Mouse (Mus musculus) testis, adult 2 months (tissue): ENCODE data around the gene Znhit3. TPM values are rescaled to one million over a fixed set of nuclear protein-coding genes. Genes with fewer than 3 reads are reported as not detected.

Source experiments
- H3K27ac ChIP-seq: fragments of 200-500 bp; 2 replicates; pipeline ENCODE4 v1.5.1; 2012; ENCODE audit warnings: low read depth, low read length; ENCODE audit not compliant: control insufficient read depth, insufficient read depth
- H3K27me3 ChIP-seq: fragments of 200-500 bp; 2 replicates; pipeline ENCODE4 v1.6.1; 2012; ENCODE audit warnings: mild to moderate bottlenecking, low read length, moderate library complexity; ENCODE audit not compliant: control insufficient read depth, insufficient read depth
- H3K36me3 ChIP-seq: fragments of 200-500 bp; 2 replicates; pipeline ENCODE4 v1.6.1; 2012; ENCODE audit warnings: mild to moderate bottlenecking, low read length; ENCODE audit not compliant: control insufficient read depth, insufficient read depth
- H3K4me1 ChIP-seq: fragments of 200-500 bp; 2 replicates; pipeline ENCODE4 v1.6.1; 2012; ENCODE audit warnings: low read length; ENCODE audit not compliant: control insufficient read depth, insufficient read depth
- H3K4me3 ChIP-seq: fragments of 200-500 bp; 2 replicates; pipeline ENCODE4 v1.5.1; 2012; ENCODE audit warnings: low read depth, mild to moderate bottlenecking, low read length, moderate library complexity, mixed read lengths; ENCODE audit not compliant: control insufficient read depth
- CTCF ChIP-seq: fragments of 200-500 bp; IDR thresholded peaks from 2 replicates; pipeline ENCODE4 v1.5.1; 2012; ENCODE audit warnings: low read depth, mild to moderate bottlenecking, inconsistent platforms, low read length, moderate library complexity; ENCODE audit not compliant: control insufficient read depth, insufficient read depth, insufficient replicate concordance
- POLR2A ChIP-seq: fragments of 200-500 bp; IDR thresholded peaks from 2 replicates; pipeline ENCODE4 v1.6.1; 2012; ENCODE audit warnings: low read depth, mild to moderate bottlenecking, inconsistent platforms, low read length, moderate library complexity; ENCODE audit not compliant: control insufficient read depth
- polyA plus RNA-seq: library from polyadenylated mRNA; depleted of rRNA; stranded (reverse); fragments of >200 nt; gene quantifications from 2 replicates; pipeline ENCODE4 v1.2.3, GENCODE M21; 2012

Znhit3 gene
- polyA plus RNA-seq, 1 experiment, result 45.3 TPM

GRCm38 (mm10) chr11:84919951-84920350, 3.8 kb upstream of the Znhit3 start:
- H3K4me3 ChIP-seq, result no peak overlapping the region
- no peaks in the 10 kb centered on the region for H3K27me3 ChIP-seq
- peaks cover 9% of the 10 kb centered on the region for H3K4me1 ChIP-seq
- no peak overlapping the region for H3K27ac ChIP-seq
- H3K36me3 ChIP-seq, result no peaks in the 10 kb centered on the region
- no peak for TF ChIP-seq CTCF
- TF ChIP-seq POLR2A, result no peak

- Histone ChIP-seq H3K4me1 (peaks cover 9% of the 10 kb centered on the region), H3K4me3 (no peak overlapping the region), H3K27ac (no peak overlapping the region)
Measured at GRCm38 (mm10) chr11:84919276-84919675, 3.1 kb upstream of the Znhit3 start.

GRCm38 (mm10) chr11:84918425-84918824, 2.3 kb upstream of the Znhit3 start:
- H3K27ac ChIP-seq, result no peak overlapping the region
- TF ChIP-seq CTCF (peak; percentile 97), POLR2A (no peak)
- peaks cover 9% of the 10 kb centered on the region for H3K4me1 ChIP-seq
- H3K36me3 ChIP-seq, result no peaks in the 10 kb centered on the region
- H3K27me3 ChIP-seq, result no peaks in the 10 kb centered on the region
- peak overlapping the region; percentile 46 for H3K4me3 ChIP-seq

More at GRCm38 (mm10) chr11:84919276-84919675, 3.1 kb upstream of the Znhit3 start:
- TF ChIP-seq CTCF (peak; percentile 42; the same call in 1 of the 2 replicates), POLR2A (no peak)
- Histone ChIP-seq H3K27me3 (no peaks in the 10 kb centered on the region), H3K36me3 (no peaks in the 10 kb centered on the region)

- H3K4me1 ChIP-seq, result peaks cover 9% of the 10 kb centered on the region
- H3K27ac ChIP-seq, result no peak overlapping the region
- H3K4me3 ChIP-seq, result peak overlapping the region; percentile 92
- no peaks in the 10 kb centered on the region for H3K27me3 ChIP-seq
- H3K36me3 ChIP-seq, result no peaks in the 10 kb centered on the region
- TF ChIP-seq CTCF, result no peak
- no peak for TF ChIP-seq POLR2A
Measured at GRCm38 (mm10) chr11:84916703-84917300, 636 bp upstream of the Znhit3 start.

GRCm38 (mm10) chr11:84914673-84915072, 1.5 kb downstream of the Znhit3 start:
- TF ChIP-seq CTCF, result no peak
- TF ChIP-seq POLR2A, result no peak
- Histone ChIP-seq H3K4me1 (peaks cover 9% of the 10 kb centered on the region), H3K4me3 (peak overlapping the region; percentile 92), H3K27ac (no peak overlapping the region), H3K36me3 (no peaks in the 10 kb centered on the region), H3K27me3 (no peaks in the 10 kb centered on the region)

- Histone ChIP-seq H3K36me3 (no peaks in the 10 kb centered on the region; the same call in 1 of the 2 replicates), H3K27ac (no peak overlapping the region), H3K4me3 (no peak overlapping the region), H3K4me1 (peaks cover 2% of the 10 kb centered on the region; the same call in 1 of the 2 replicates), H3K27me3 (no peaks in the 10 kb centered on the region)
- TF ChIP-seq POLR2A, result no peak
- no peak for TF ChIP-seq CTCF
Measured at GRCm38 (mm10) chr11:84910411-84910810, 5.8 kb downstream of the Znhit3 start.

GRCm38 (mm10) chr11:84908480-84908879, 7.7 kb downstream of the Znhit3 start:
- no peaks in the 10 kb centered on the region; the same call in 1 of the 2 replicates for H3K4me1 ChIP-seq
- no peak overlapping the region for H3K27ac ChIP-seq
- TF ChIP-seq CTCF, result no peak
- TF ChIP-seq POLR2A, result no peak
- H3K36me3 ChIP-seq, result peaks cover 1% of the 10 kb centered on the region; the same call in 1 of the 2 replicates
- H3K4me3 ChIP-seq, result no peak overlapping the region
- H3K27me3 ChIP-seq, result no peaks in the 10 kb centered on the region

- Histone ChIP-seq H3K4me3 (no peak overlapping the region), H3K27ac (no peak overlapping the region), H3K4me1 (no peaks in the 10 kb centered on the region), H3K36me3 (peaks cover 1% of the 10 kb centered on the region; the same call in 1 of the 2 replicates), H3K27me3 (no peaks in the 10 kb centered on the region)
- TF ChIP-seq CTCF (no peak), POLR2A (no peak)
Measured at GRCm38 (mm10) chr11:84907081-84907480, 9.1 kb downstream of the Znhit3 start.
